Mouse (Mus musculus): Measurements from ENCODE around the gene Mroh2a. TPM values are rescaled to one million over a fixed set of nuclear protein-coding genes. Genes with fewer than 3 reads are reported as not detected.

Mroh2a gene
- polyA plus RNA-seq, 1 experiment from 2014 or later, result 1.7 TPM

DNA sequence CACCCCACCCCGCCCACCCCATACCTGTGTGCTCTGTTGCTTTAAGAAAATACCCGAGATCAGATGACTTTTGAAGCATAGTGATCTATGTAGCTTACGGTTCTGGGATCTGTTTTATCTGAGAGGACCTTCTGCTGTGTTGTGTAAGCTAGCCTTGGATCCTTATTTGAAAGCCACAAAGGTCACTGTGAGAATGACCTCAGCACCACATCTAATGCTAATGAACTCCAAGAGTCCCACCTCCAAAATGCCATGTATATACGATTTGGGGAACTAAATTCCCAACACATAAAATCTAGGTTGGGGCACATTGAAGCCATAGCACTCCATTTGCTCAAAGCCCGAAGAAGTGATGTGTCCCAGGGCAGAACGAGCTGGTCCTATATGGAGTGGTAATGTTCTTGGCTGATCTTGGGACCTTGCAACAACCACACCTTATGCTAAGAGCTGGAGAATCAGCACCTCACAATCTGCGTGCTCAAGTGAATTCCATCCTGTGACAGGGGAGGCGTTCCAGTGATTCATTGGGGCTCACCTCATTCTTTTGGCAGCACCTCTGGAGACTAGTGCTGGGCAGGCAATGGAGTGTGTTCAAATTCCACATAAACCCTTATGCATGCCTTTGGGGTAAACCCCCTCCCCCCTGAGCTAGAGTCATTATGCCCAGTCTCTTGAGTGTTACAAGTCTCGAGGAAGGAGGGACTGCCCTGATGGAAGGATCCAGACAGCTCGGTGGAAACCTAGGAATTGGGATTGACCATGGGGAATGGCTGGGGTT lies 30.3 kb downstream of the Mroh2a start:
- Histone ChIP-seq H3K4me1 (replicated peaks; ENCODE audit: control insufficient read depth, insufficient read depth, low read length) (no peaks in the 10 kb centered on the region), H3K9me3 (ENCODE audit: control insufficient read depth, low read length) (peaks cover 72% of the 10 kb centered on the region), H3K4me2 (replicated peaks; ENCODE audit: low read depth, low read length) (no peak overlapping the region), H3K4me3 (ENCODE audit: low read depth, low read length) (no peak overlapping the region), H3K27me3 (ENCODE audit: control insufficient read depth, insufficient read depth, low read length) (no peaks in the 10 kb centered on the region), H3K27ac (ENCODE audit: low read depth, low read length) (no peak overlapping the region), H3K9ac (ENCODE audit: low read depth, low read length) (no peak overlapping the region), H3K36me3 (ENCODE audit: control insufficient read depth, insufficient read depth, low read length) (peaks cover 15% of the 10 kb centered on the region)
- 81% methylated on average over 10 of the region's 10 CpGs for WGBS
- no peak for DNase-seq (ENCODE audit: low spot score)
- no peak for ATAC-seq (ENCODE audit: low FRiP score)

DNA sequence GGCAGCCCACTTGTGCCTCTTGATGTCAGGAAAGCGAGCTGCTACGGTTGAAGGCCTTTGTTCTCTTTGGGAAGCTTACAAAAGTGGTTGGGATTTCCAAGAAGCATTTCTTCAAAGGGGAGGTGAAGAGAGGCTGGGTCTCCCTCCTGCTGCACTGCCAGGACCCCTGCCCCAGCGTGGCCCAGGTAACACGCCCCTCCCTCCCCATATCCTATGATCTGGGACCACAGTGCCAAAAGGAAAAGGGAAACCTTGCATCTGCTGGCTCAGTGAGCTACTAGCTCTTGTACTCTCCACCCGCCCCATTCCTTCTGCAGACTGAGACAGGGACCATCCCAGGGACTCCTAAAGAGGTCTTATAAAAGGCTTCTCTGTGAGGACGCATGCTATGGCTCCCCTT lies 30.9 kb downstream of the Mroh2a start:
- Histone ChIP-seq H3K27ac (ENCODE audit: low read depth, low read length) (no peak overlapping the region), H3K36me3 (ENCODE audit: control insufficient read depth, insufficient read depth, low read length) (peaks cover 18% of the 10 kb centered on the region), H3K27me3 (ENCODE audit: control insufficient read depth, insufficient read depth, low read length) (no peaks in the 10 kb centered on the region), H3K9me3 (ENCODE audit: control insufficient read depth, low read length) (peaks cover 66% of the 10 kb centered on the region), H3K4me1 (replicated peaks; ENCODE audit: control insufficient read depth, insufficient read depth, low read length) (no peaks in the 10 kb centered on the region), H3K4me2 (replicated peaks; ENCODE audit: low read depth, low read length) (no peak overlapping the region), H3K9ac (ENCODE audit: low read depth, low read length) (no peak overlapping the region), H3K4me3 (ENCODE audit: low read depth, low read length) (no peak overlapping the region)
- WGBS, result 80% methylated on average over 6 of the region's 6 CpGs
- ATAC-seq (ENCODE audit: low FRiP score) (no peak), DNase-seq (ENCODE audit: low spot score) (no peak)

DNA sequence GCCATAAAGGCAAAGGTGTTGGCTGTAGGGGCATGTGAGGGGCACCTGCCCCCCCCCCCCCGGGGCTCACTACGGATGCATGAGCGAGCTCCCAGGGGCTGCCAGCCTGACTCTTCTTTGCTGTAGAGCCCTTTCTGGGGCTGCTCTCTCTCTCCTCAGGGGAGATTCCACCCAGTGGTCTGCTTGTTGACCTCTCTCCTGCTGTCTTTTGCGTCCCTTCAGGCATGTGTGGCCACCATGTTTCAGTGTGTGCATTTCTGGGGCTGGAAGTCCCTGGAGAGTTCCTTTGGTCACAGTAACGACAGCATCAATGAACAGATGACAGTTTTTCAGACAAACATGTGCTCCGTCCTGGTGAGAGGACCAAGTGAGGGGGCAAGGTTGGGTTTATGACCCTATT lies 31.6 kb downstream of the Mroh2a start:
- Histone ChIP-seq H3K36me3 (ENCODE audit: control insufficient read depth, insufficient read depth, low read length) (peaks cover 24% of the 10 kb centered on the region), H3K4me1 (replicated peaks; ENCODE audit: control insufficient read depth, insufficient read depth, low read length) (no peaks in the 10 kb centered on the region), H3K9me3 (ENCODE audit: control insufficient read depth, low read length) (peaks cover 61% of the 10 kb centered on the region), H3K27me3 (ENCODE audit: control insufficient read depth, insufficient read depth, low read length) (no peaks in the 10 kb centered on the region), H3K27ac (ENCODE audit: low read depth, low read length) (no peak overlapping the region), H3K9ac (ENCODE audit: low read depth, low read length) (no peak overlapping the region), H3K4me2 (replicated peaks; ENCODE audit: low read depth, low read length) (no peak overlapping the region), H3K4me3 (ENCODE audit: low read depth, low read length) (no peak overlapping the region)
- DNase-seq (ENCODE audit: low spot score) (no peak), ATAC-seq (ENCODE audit: low FRiP score) (no peak)
- WGBS, result 66% methylated on average over 6 of the region's 6 CpGs

DNA sequence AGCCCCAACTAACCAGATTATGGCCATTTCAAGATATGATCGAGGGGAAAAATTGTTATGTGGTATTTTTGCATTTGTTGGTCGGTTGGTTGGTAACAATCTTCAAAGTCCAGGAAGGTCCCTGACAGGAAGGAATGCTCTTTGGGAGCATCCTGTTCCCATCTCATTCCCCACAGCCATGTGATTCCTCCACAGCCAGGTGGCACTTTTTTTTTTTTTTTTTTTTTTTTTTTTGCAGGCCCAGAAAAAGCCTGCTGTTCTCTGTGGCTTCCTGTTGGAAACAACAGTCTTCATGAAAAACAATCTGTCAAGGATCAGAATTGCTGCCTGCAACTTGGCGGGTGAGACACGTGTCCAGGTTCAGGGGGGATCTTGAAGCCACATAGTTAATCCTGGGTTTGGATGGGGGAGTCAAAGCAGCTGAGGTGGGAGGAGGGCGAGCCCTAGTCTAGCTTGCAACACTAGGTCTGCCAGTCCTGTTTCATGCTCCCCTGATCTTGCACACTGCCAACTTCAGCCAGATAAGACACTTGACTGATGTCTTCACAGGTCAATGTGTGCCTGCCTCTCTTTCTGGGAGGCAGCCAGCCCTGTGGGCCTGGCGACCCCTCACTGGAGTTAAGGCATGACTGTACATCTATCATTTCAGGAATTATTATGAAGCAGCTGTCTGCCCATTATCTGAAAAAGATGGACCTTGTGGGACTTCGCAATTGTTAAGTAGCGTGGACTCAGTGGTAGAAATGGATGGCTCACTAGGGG lies 32.3 kb downstream of the Mroh2a start:
- Histone ChIP-seq H3K27me3 (ENCODE audit: control insufficient read depth, insufficient read depth, low read length) (no peaks in the 10 kb centered on the region), H3K9me3 (ENCODE audit: control insufficient read depth, low read length) (peaks cover 54% of the 10 kb centered on the region), H3K4me3 (ENCODE audit: low read depth, low read length) (no peak overlapping the region), H3K9ac (ENCODE audit: low read depth, low read length) (no peak overlapping the region), H3K4me1 (replicated peaks; ENCODE audit: control insufficient read depth, insufficient read depth, low read length) (no peaks in the 10 kb centered on the region), H3K4me2 (replicated peaks; ENCODE audit: low read depth, low read length) (no peak overlapping the region), H3K27ac (ENCODE audit: low read depth, low read length) (no peak overlapping the region), H3K36me3 (ENCODE audit: control insufficient read depth, insufficient read depth, low read length) (peaks cover 31% of the 10 kb centered on the region)
- 79% methylated on average over 8 of the region's 8 CpGs for WGBS
- DNase-seq (ENCODE audit: low spot score) (no peak), ATAC-seq (ENCODE audit: low FRiP score) (peak; percentile 6)

DNA sequence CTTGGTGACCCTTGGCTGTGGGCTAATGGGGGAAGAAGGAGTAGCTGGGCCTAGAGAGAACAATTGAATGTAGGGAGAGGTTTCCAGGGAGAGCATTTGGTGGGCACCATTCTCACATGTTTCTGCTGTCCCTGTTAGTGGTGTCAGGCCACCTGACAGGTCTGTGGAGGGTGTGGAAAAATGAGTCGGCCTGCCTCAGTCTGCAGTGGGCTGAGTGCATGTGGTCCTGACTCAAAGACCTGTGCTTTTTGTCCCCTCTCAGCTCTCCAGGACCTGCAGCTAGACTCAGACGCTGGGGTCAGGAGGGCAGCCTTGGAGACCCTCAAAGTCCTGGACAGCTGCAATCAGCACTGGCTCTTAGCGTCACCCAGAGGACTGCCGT lies 32.8 kb downstream of the Mroh2a start:
- Histone ChIP-seq H3K4me2 (replicated peaks; ENCODE audit: low read depth, low read length) (no peak overlapping the region), H3K27me3 (ENCODE audit: control insufficient read depth, insufficient read depth, low read length) (no peaks in the 10 kb centered on the region), H3K36me3 (ENCODE audit: control insufficient read depth, insufficient read depth, low read length) (peaks cover 37% of the 10 kb centered on the region), H3K4me1 (replicated peaks; ENCODE audit: control insufficient read depth, insufficient read depth, low read length) (no peaks in the 10 kb centered on the region), H3K9me3 (ENCODE audit: control insufficient read depth, low read length) (peaks cover 54% of the 10 kb centered on the region), H3K9ac (ENCODE audit: low read depth, low read length) (no peak overlapping the region), H3K27ac (ENCODE audit: low read depth, low read length) (no peak overlapping the region), H3K4me3 (ENCODE audit: low read depth, low read length) (no peak overlapping the region)
- peak; percentile 22 for ATAC-seq (ENCODE audit: low FRiP score)
- WGBS, result 76% methylated on average over 4 of the region's 4 CpGs
- no peak for DNase-seq (ENCODE audit: low spot score)

DNA sequence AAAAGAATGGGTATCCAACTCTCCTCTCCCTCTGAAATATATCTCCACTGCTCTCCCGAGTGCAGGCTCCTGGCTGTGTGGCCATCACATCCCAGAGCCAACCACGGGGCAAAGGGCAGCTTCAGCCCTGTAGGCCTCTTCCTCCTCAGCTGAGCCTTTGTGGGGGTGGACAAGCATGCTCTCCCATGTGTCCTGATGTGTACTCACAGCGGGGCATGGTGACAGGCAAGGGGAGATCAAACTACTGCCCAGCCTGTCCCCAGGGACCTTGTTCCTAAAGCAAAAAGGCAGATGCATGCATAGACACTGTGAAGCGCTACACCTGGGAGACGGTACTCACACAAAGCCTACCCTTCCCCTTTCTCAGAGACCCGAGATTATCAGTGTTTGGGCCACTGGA lies 33.3 kb downstream of the Mroh2a start:
- 81% methylated on average over 6 of the region's 6 CpGs for WGBS

DNA sequence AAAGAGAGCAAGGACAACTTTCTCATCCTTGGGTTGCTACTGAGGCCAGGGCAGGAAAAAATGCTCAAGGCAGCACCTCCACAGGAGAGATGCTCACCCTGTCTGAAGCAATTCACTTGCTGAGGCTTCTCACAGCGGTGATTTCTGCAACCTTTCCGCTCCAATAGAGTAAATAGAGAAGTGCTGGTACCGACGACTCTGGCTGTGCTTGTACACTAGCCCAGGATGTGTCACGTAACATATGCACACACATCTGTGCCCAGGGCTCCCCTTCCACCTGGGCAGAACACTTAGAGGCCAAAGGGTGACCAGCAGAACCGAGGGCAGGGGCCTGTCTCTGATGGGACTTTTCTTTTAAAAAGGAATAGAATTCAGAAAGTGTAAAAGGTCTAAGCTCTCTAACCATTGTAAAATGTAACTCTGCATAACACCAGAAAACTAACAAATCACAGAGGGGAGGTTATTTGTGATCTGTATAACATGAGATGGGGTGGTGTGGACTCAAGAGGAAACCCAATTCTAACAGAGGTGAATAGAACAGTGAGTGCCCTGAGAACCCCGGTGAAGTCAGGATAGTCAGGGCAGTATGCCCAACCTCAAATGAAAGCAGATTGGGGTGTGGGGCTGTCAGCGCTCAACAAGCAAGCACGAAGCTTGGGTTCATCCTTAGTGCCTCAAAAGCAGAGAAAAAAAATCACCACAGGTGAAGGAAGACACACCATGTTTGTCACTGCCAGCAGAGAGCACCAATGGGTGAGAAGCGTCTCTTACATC lies 34.0 kb downstream of the Mroh2a start:
- DNase-seq (ENCODE audit: low spot score), result no peak
- Histone ChIP-seq H3K27me3 (ENCODE audit: control insufficient read depth, insufficient read depth, low read length) (no peaks in the 10 kb centered on the region), H3K9ac (ENCODE audit: low read depth, low read length) (no peak overlapping the region), H3K9me3 (ENCODE audit: control insufficient read depth, low read length) (peaks cover 44% of the 10 kb centered on the region), H3K36me3 (ENCODE audit: control insufficient read depth, insufficient read depth, low read length) (peaks cover 47% of the 10 kb centered on the region), H3K4me1 (replicated peaks; ENCODE audit: control insufficient read depth, insufficient read depth, low read length) (no peaks in the 10 kb centered on the region), H3K4me3 (ENCODE audit: low read depth, low read length) (no peak overlapping the region), H3K4me2 (replicated peaks; ENCODE audit: low read depth, low read length) (no peak overlapping the region), H3K27ac (ENCODE audit: low read depth, low read length) (no peak overlapping the region)
- ATAC-seq (ENCODE audit: low FRiP score), result no peak
- WGBS, result 84% methylated on average over 10 of the region's 10 CpGs

More for the DNA sequence above, 33.3 kb downstream of the Mroh2a start:
- DNase-seq (ENCODE audit: low spot score), result no peak
- Histone ChIP-seq H3K36me3 (ENCODE audit: control insufficient read depth, insufficient read depth, low read length) (peaks cover 41% of the 10 kb centered on the region), H3K4me2 (replicated peaks; ENCODE audit: low read depth, low read length) (no peak overlapping the region), H3K9me3 (ENCODE audit: control insufficient read depth, low read length) (peaks cover 49% of the 10 kb centered on the region), H3K4me3 (ENCODE audit: low read depth, low read length) (no peak overlapping the region), H3K27me3 (ENCODE audit: control insufficient read depth, insufficient read depth, low read length) (no peaks in the 10 kb centered on the region), H3K4me1 (replicated peaks; ENCODE audit: control insufficient read depth, insufficient read depth, low read length) (no peaks in the 10 kb centered on the region), H3K27ac (ENCODE audit: low read depth, low read length) (no peak overlapping the region), H3K9ac (ENCODE audit: low read depth, low read length) (no peak overlapping the region)
- peak; percentile 7; the same call in 1 of the 2 replicates for ATAC-seq (ENCODE audit: low FRiP score)

DNA sequence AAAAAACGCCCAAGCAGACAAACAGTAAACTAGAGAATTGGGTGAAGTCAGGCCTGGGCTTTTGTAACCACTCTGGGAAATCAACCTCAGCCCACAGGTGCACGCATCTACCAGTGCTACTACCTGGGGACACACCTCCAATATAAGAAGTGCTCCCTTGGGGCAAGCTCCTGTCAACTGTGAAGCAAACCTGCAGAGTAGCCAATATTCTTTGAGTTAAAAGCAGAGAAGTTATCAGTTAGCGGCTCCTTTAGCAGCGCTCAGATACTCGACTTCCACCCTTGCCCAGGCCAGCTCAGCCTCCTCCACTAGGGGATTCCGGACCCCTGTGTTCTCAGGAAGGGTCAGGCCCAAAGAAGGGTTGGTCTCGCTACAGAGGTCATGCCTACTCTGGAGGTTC lies 34.9 kb downstream of the Mroh2a start:
- WGBS, result 86% methylated on average over 7 of the region's 7 CpGs
- Histone ChIP-seq H3K27me3 (ENCODE audit: control insufficient read depth, insufficient read depth, low read length) (no peaks in the 10 kb centered on the region), H3K9me3 (ENCODE audit: control insufficient read depth, low read length) (peaks cover 38% of the 10 kb centered on the region), H3K9ac (ENCODE audit: low read depth, low read length) (no peak overlapping the region), H3K4me1 (replicated peaks; ENCODE audit: control insufficient read depth, insufficient read depth, low read length) (no peaks in the 10 kb centered on the region), H3K4me3 (ENCODE audit: low read depth, low read length) (no peak overlapping the region), H3K36me3 (ENCODE audit: control insufficient read depth, insufficient read depth, low read length) (peaks cover 52% of the 10 kb centered on the region), H3K4me2 (replicated peaks; ENCODE audit: low read depth, low read length) (no peak overlapping the region), H3K27ac (ENCODE audit: low read depth, low read length) (no peak overlapping the region)
- no peak for DNase-seq (ENCODE audit: low spot score)
- ATAC-seq (ENCODE audit: low FRiP score), result no peak

All from hindbrain, embryonic 11.5 days (tissue).